Comparison of ENCODE assay signal across 8 mouse cellular contexts in genomic region chr1:133134071-133134470, GRCm38 (mm10). TPM values are rescaled to one million over a fixed set of nuclear protein-coding genes. Genes with fewer than 3 reads are reported as not detected.
DNase-seq lines count a peak whose midpoint lies in the region; ATAC-seq and TF ChIP-seq lines count a peak whose summit lies in the region.

No protein-coding gene starts in this region.

- no peak for ATAC-seq in hindbrain, embryonic 12.5 days (ENCODE audit: low FRiP score)
- ATAC-seq in activated CD4-positive, CD25-positive, alpha-beta regulatory T cell, adult 4 months, result no peak

- peaks cover 33% of the 10 kb centered on the region; the same call in 1 of the 2 replicates for H3K79me2 ChIP-seq in liver, adult 2 months (ENCODE audit: control insufficient read depth, insufficient read depth, low read length)

- no peak for TF ChIP-seq CTCF in bone marrow, adult 2 months (IDR thresholded peaks at IDR 0.05; ENCODE audit: control insufficient read depth, insufficient read depth, low read length)
- TF ChIP-seq CTCF in liver, adult 2 months (IDR thresholded peaks at IDR 0.05; ENCODE audit: low read depth, low read length), result no peak

- peaks cover 23% of the 10 kb centered on the region for H3K36me3 ChIP-seq in hindbrain, embryonic 12.5 days
- peaks cover 39% of the 10 kb centered on the region for H3K36me3 ChIP-seq in liver, adult 2 months (ENCODE audit: control insufficient read depth, insufficient read depth, low read length)

- no peaks in the 10 kb centered on the region for H3K4me1 ChIP-seq in bone marrow, adult 2 months (ENCODE audit: control insufficient read depth, insufficient read depth, low read length)
- peaks cover 52% of the 10 kb centered on the region for H3K4me1 ChIP-seq in hindbrain, embryonic 12.5 days
- H3K4me1 ChIP-seq in liver, adult 2 months (ENCODE audit: control insufficient read depth, insufficient read depth, low read length), result peaks cover 14% of the 10 kb centered on the region

- 2% methylated on average over 4 of the region's 4 CpGs for WGBS in bone marrow, adult 2 months
- WGBS in hindbrain, embryonic 12.5 days, result 17% methylated on average over 4 of the region's 4 CpGs
- WGBS in liver, adult 2 months, result 0% methylated on average over 4 of the region's 4 CpGs

- TF ChIP-seq POLR2A in bone marrow, adult 2 months (IDR thresholded peaks at IDR 0.05; ENCODE audit: borderline replicate concordance, control insufficient read depth, low read depth, low read length), result no peak
- TF ChIP-seq POLR2A in liver, adult 2 months (IDR thresholded peaks at IDR 0.05; ENCODE audit: extremely low read depth, insufficient read depth, low read length), result no peak

- no peaks in the 10 kb centered on the region for H3K9me3 ChIP-seq in hindbrain, embryonic 12.5 days (replicated peaks)

- peak overlapping the region; percentile 96 for H3K9ac ChIP-seq in hindbrain, embryonic 12.5 days
- H3K9ac ChIP-seq in liver, adult 2 months (ENCODE audit: low read depth, low read length), result peak overlapping the region; percentile 73

- H3K4me2 ChIP-seq in hindbrain, embryonic 12.5 days (replicated peaks), result peak overlapping the region; percentile 99

- H3K27ac ChIP-seq in bone marrow, adult 2 months (ENCODE audit: control insufficient read depth, insufficient read depth, low read depth, low read length, poor library complexity), result peak overlapping the region; percentile 54
- no peak overlapping the region for H3K27ac ChIP-seq in hindbrain, embryonic 12.5 days
- peak overlapping the region; percentile 83 for H3K27ac ChIP-seq in liver, adult 2 months (replicated peaks; ENCODE audit: insufficient read depth, low read depth, low read length)

- H3K27me3 ChIP-seq in hindbrain, embryonic 12.5 days, result no peaks in the 10 kb centered on the region
- H3K27me3 ChIP-seq in liver, adult 2 months (ENCODE audit: control insufficient read depth, insufficient read depth, low read length), result no peaks in the 10 kb centered on the region

- peak; percentile 32 for DNase-seq in adrenal gland, adult 2 months
- no peak for DNase-seq in adrenal gland, postnatal 25 days
- DNase-seq in liver, adult 2 months (ENCODE audit: extremely low read depth, low read depth, low spot score), result peak; percentile 96
- peak; percentile 80 for DNase-seq in yolk sac, embryonic 10.5 days (ENCODE audit: low spot score)
- DNase-seq in right cerebral cortex, adult 2 months (ENCODE audit: low spot score in 2 of 2), result no peak

- H3K4me3 ChIP-seq in bone marrow, adult 2 months (replicated peaks; ENCODE audit: control insufficient read depth, low read depth, low read length), result peak overlapping the region; percentile 88
- H3K4me3 ChIP-seq in hindbrain, embryonic 12.5 days, result peak overlapping the region; percentile 97
- peak overlapping the region; percentile 91 for H3K4me3 ChIP-seq in liver, adult 2 months (ENCODE audit: insufficient read depth, low read depth, low read length)

RNA-seq across cellular contexts. Expression of gene Ppp1r15b, which starts 3.1 kb away (rescaled TPM):
- total RNA-seq in adrenal gland, adult 2 months (2021), result 10 to 100 TPM; 89.6 to 90.2 TPM
- 34.1 and 40.4 TPM in 2 replicates for polyA plus RNA-seq in adrenal gland, adult 2 months (2012; rRNA removed)
- total RNA-seq in adrenal gland, postnatal 25 days (2021), result 82.5 and 88.1 TPM in 2 replicates
- 51.2 and 59.4 TPM in 2 replicates for polyA plus RNA-seq in bone marrow, adult 2 months (2011; ENCODE audit: insufficient read depth, insufficient read length, low replicate concordance, missing spikeins)
- polyA plus RNA-seq in hindbrain, embryonic 12.5 days (2016; fragmentation: Nextera tagmentation; extraction: Ambion mirVana), result 49.1 and 53.4 TPM in 2 replicates
- 43.3 and 48.6 TPM in 2 replicates for total RNA-seq in liver, adult 2 months (2014; rRNA removed)
- 24.0 and 24.8 TPM in 2 replicates for polyA plus RNA-seq in liver, adult 2 months (2012; rRNA removed)
- 10 to 100 TPM; 21.7 to 22.4 TPM for polyA plus RNA-seq in activated CD4-positive, CD25-positive, alpha-beta regulatory T cell, adult 4 months (2017; shearing (Covaris generic))

RNA-seq across cellular contexts. Expression of gene Plekha6, which starts 29.9 kb away (rescaled TPM):
- total RNA-seq in adrenal gland, adult 2 months (2021), result 10 to 100 TPM; 10.3 to 22.6 TPM
- 16.9 and 22.5 TPM in 2 replicates for polyA plus RNA-seq in adrenal gland, adult 2 months (2012; rRNA removed)
- 13.5 and 18.4 TPM in 2 replicates for total RNA-seq in adrenal gland, postnatal 25 days (2021)
- 0.84 and 2.1 TPM in 2 replicates for polyA plus RNA-seq in bone marrow, adult 2 months (2011; ENCODE audit: insufficient read depth, insufficient read length, low replicate concordance, missing spikeins)
- polyA plus RNA-seq in hindbrain, embryonic 12.5 days (2016; fragmentation: Nextera tagmentation; extraction: Ambion mirVana), result 25.8 and 29.1 TPM in 2 replicates
- 20.5 and 22.8 TPM in 2 replicates for total RNA-seq in liver, adult 2 months (2014; rRNA removed)
- polyA plus RNA-seq in liver, adult 2 months (2012; rRNA removed), result 29.0 and 37.2 TPM in 2 replicates
- under 1 TPM in 1 of 2 experiments, not detected in 1; 0.06 TPM for polyA plus RNA-seq in activated CD4-positive, CD25-positive, alpha-beta regulatory T cell, adult 4 months (2017; shearing (Covaris generic))

Comparison
In these comparisons a context has a peak if more than half of its experiments do, and no peak if none do; other contexts are left out.
1. DNase-seq: peak in adrenal gland, adult 2 months (single experiment), liver, adult 2 months (single experiment) and yolk sac, embryonic 10.5 days (single experiment); none in adrenal gland, postnatal 25 days (single experiment) and right cerebral cortex, adult 2 months (0 of 2).
2. Peak in every context shown above with its lines, with median percentiles within 50 percentile points of each other: H3K4me3 ChIP-seq.